Mouse (Mus musculus) heart, adult 2 months (tissue): ENCODE results near the gene Olfr982.

Source experiments
- CTCF ChIP-seq: fragments of 200-600 bp; IDR thresholded peaks from 2 replicates; pipeline ENCODE4 v1.8.1; 2022; ENCODE audit warnings: antibody characterized with exemption, mild to moderate bottlenecking, moderate library complexity
- EP300 ChIP-seq: fragments of 200-500 bp; IDR thresholded peaks from 2 replicates; pipeline ENCODE4 v1.6.1; 2011; ENCODE audit warnings: low read depth, low read length, control low read depth; ENCODE audit not compliant: insufficient read depth
- POLR2A ChIP-seq: fragments of 200-500 bp; IDR thresholded peaks from 2 replicates; pipeline ENCODE4 v1.6.1; 2011; ENCODE audit warnings: mild to moderate bottlenecking, low read depth, low read length, control low read depth; ENCODE audit not compliant: insufficient read depth

GRCm38 (mm10) chr9:40094769-40095168, 21.1 kb downstream of the Olfr982 start:
- TF ChIP-seq CTCF = no peak
- no peak for TF ChIP-seq EP300
- TF ChIP-seq POLR2A = no peak
